Mouse (Mus musculus): Measurements from ENCODE around the gene Map10. TPM values are rescaled to one million over a fixed set of nuclear protein-coding genes. Genes with fewer than 3 reads are reported as not detected.

Map10 gene
- total and polyA plus RNA-seq, 3 experiments, result 1.3 to 6.7 (median 2.3) TPM

GRCm38 (mm10) chr8:125716613-125717012 is 47.0 kb downstream of the Map10 start:
- Histone ChIP-seq H3K79me2 (replicated peaks; ENCODE audit: control insufficient read depth, extremely low read depth, insufficient read depth, poor library complexity, severe bottlenecking) (no peaks in the 10 kb centered on the region), H3K4me1 (ENCODE audit: control insufficient read depth in 1 of 2, insufficient read depth in 2 of 2) (peaks cover 9 to 19% of the 10 kb centered on the region in 2 experiments), H3K9me3 (replicated peaks; ENCODE audit: low read length) (peaks cover 6% of the 10 kb centered on the region), H3K9ac (ENCODE audit: insufficient read depth, low read depth) (no peak overlapping the region), H3K36me3 (replicated peaks in 1 of 2; ENCODE audit: control insufficient read depth in 1 of 2, insufficient read depth in 1 of 2, low read length in 1 of 2) (no peaks in the 10 kb centered on the region), H3K4me2 (ENCODE audit: insufficient read depth, low read depth, poor library complexity, severe bottlenecking) (no peak overlapping the region), H3K4me3 (replicated peaks in 1 of 3; ENCODE audit: low read depth in 2 of 3, low read length in 2 of 3, poor library complexity in 1 of 3) (no peak overlapping the region), H3K27ac (ENCODE audit: insufficient read depth, low read depth) (no peak overlapping the region), H3K27me3 (replicated peaks) (peaks cover 3% of the 10 kb centered on the region)
- dilution Hi-C loops (cut with MboI; ENCODE audit: extremely low pct_ligation_motif_present, extremely low pct_unique_long_range_greater_than_20kb, low sequenced_read_pairs) (no loop called here), in situ Hi-C loops (cut with MboI; ENCODE audit: low pct_ligation_motif_present, low pct_unique_long_range_greater_than_20kb, low sequenced_read_pairs) (no loop called here)
- no peak for DNase-seq (ENCODE audit: extremely low read depth)
- TF ChIP-seq USF1 (IDR thresholded peaks at IDR 0.05; ENCODE audit: low read depth, low read length), result no peak
- TF ChIP-seq SIN3A (IDR thresholded peaks at IDR 0.05; ENCODE audit: low read length), result no peak
- no peak for TF ChIP-seq MAFK (IDR thresholded peaks at IDR 0.05; ENCODE audit: insufficient replicate concordance, low read length)
- no peak for TF ChIP-seq POLR2A (IDR thresholded peaks at IDR 0.05; ENCODE audit: low read depth, low read length)
- no peak for TF ChIP-seq PAX5 (IDR thresholded peaks at IDR 0.05; ENCODE audit: low read length)
- TF ChIP-seq POLR2AphosphoS2 (IDR thresholded peaks at IDR 0.05; ENCODE audit: low read depth, low read length), result no peak
- TF ChIP-seq ZKSCAN1 (IDR thresholded peaks at IDR 0.05; ENCODE audit: borderline replicate concordance, low read depth, low read length), result no peak
- no peak for TF ChIP-seq EP300 (IDR thresholded peaks at IDR 0.05; ENCODE audit: low read length)

- DNase-seq (ENCODE audit: extremely low read depth), result peak; percentile 51
- Histone ChIP-seq H3K9ac (ENCODE audit: insufficient read depth, low read depth) (no peak overlapping the region), H3K4me3 (replicated peaks in 1 of 3; ENCODE audit: low read depth in 2 of 3, low read length in 2 of 3, poor library complexity in 1 of 3) (no peak overlapping the region), H3K79me2 (replicated peaks; ENCODE audit: control insufficient read depth, extremely low read depth, insufficient read depth, poor library complexity, severe bottlenecking) (no peaks in the 10 kb centered on the region), H3K4me1 (ENCODE audit: control insufficient read depth in 1 of 2, insufficient read depth in 2 of 2) (peaks cover 9 to 19% of the 10 kb centered on the region in 2 experiments), H3K4me2 (ENCODE audit: insufficient read depth, low read depth, poor library complexity, severe bottlenecking) (no peak overlapping the region), H3K36me3 (replicated peaks in 1 of 2; ENCODE audit: control insufficient read depth in 1 of 2, insufficient read depth in 1 of 2, low read length in 1 of 2) (no peaks in the 10 kb centered on the region), H3K27ac (ENCODE audit: insufficient read depth, low read depth) (no peak overlapping the region), H3K27me3 (replicated peaks) (peaks cover 3% of the 10 kb centered on the region), H3K9me3 (replicated peaks; ENCODE audit: low read length) (no peaks in the 10 kb centered on the region)
- dilution Hi-C loops (cut with MboI; ENCODE audit: extremely low pct_ligation_motif_present, extremely low pct_unique_long_range_greater_than_20kb, low sequenced_read_pairs), result no loop called here
- in situ Hi-C loops (cut with MboI; ENCODE audit: low pct_ligation_motif_present, low pct_unique_long_range_greater_than_20kb, low sequenced_read_pairs), result no loop called here
- TF ChIP-seq SMC3 (IDR thresholded peaks at IDR 0.05; ENCODE audit: low read depth, low read length), result peak; percentile 78
- TF ChIP-seq CTCF (conservative IDR thresholded peaks at IDR 0.05 in 1 of 2, IDR thresholded peaks at IDR 0.05 in 1 of 2; ENCODE audit: low read depth in 2 of 2, low read length in 2 of 2), result peak; percentile 77 to 82
- peak; percentile 72 for TF ChIP-seq RAD21 (IDR thresholded peaks at IDR 0.05; ENCODE audit: low read depth, low read length)
- TF ChIP-seq BHLHE40 (IDR thresholded peaks at IDR 0.05; ENCODE audit: low read depth, low read length), result no peak
These were observed 49.3 kb downstream of the Map10 start for GRCm38 (mm10) chr8:125718914-125719313.

GRCm38 (mm10) chr8:125722675-125723074 is 53.1 kb downstream of the Map10 start:
- peaks cover 10 to 30% of the 10 kb centered on the region in 2 experiments for H3K4me1 ChIP-seq (ENCODE audit: control insufficient read depth in 1 of 2, insufficient read depth in 2 of 2)
- no peaks in the 10 kb centered on the region for H3K9me3 ChIP-seq (replicated peaks; ENCODE audit: low read length)
- H3K4me2 ChIP-seq (ENCODE audit: insufficient read depth, low read depth, poor library complexity, severe bottlenecking), result no peak overlapping the region
- no peaks in the 10 kb centered on the region for H3K79me2 ChIP-seq (replicated peaks; ENCODE audit: control insufficient read depth, extremely low read depth, insufficient read depth, poor library complexity, severe bottlenecking)
- dilution Hi-C loops (cut with MboI; ENCODE audit: extremely low pct_ligation_motif_present, extremely low pct_unique_long_range_greater_than_20kb, low sequenced_read_pairs), result no loop called here
- H3K4me3 ChIP-seq (replicated peaks in 1 of 3; ENCODE audit: low read depth in 2 of 3, low read length in 2 of 3, poor library complexity in 1 of 3), result no peak overlapping the region
- H3K9ac ChIP-seq (ENCODE audit: insufficient read depth, low read depth), result no peak overlapping the region
- no peaks in the 10 kb centered on the region for H3K36me3 ChIP-seq (replicated peaks in 1 of 2; ENCODE audit: control insufficient read depth in 1 of 2, insufficient read depth in 1 of 2, low read length in 1 of 2)
- no peaks in the 10 kb centered on the region for H3K27me3 ChIP-seq (replicated peaks)
- no peak for DNase-seq (ENCODE audit: extremely low read depth)
- TF ChIP-seq CHD1 (IDR thresholded peaks at IDR 0.05; ENCODE audit: low read depth, low read length), result no peak
- in situ Hi-C loops (cut with MboI; ENCODE audit: low pct_ligation_motif_present, low pct_unique_long_range_greater_than_20kb, low sequenced_read_pairs), result no loop called here
- no peak overlapping the region for H3K27ac ChIP-seq (ENCODE audit: insufficient read depth, low read depth)

Other genes with a start within 250 kb of the Map10 start
- 3.8 and 5.6 TPM in 2 replicates for gene Sipa1l2, start 100.0 kb upstream of the Map10 start, total RNA-seq (2012; rRNA removed)
- 1.9 and 2.0 TPM in 2 replicates for gene Sipa1l2, start 100.0 kb upstream of the Map10 start, total RNA-seq (2014; rRNA removed)
- gene Sipa1l2, start 100.0 kb upstream of the Map10 start, polyA plus RNA-seq (2012; ENCODE audit: insufficient read length, low read depth), result 2.3 and 2.7 TPM in 2 replicates
- 22.9 and 24.0 TPM in 2 replicates for gene Ntpcr, start 60.1 kb downstream of the Map10 start, total RNA-seq (2012; rRNA removed)
- gene Ntpcr, start 60.1 kb downstream of the Map10 start, total RNA-seq (2014; rRNA removed), result 23.6 and 25.0 TPM in 2 replicates
- gene Ntpcr, start 60.1 kb downstream of the Map10 start, polyA plus RNA-seq (2012; ENCODE audit: insufficient read length, low read depth), result 15.1 and 17.0 TPM in 2 replicates
- gene Pcnx2, start 228.5 kb downstream of the Map10 start, total RNA-seq (2012; rRNA removed), result not detected in 2 replicates
- not detected in 2 replicates for gene Pcnx2, start 228.5 kb downstream of the Map10 start, total RNA-seq (2014; rRNA removed)
- not detected in 2 replicates for gene Pcnx2, start 228.5 kb downstream of the Map10 start, polyA plus RNA-seq (2012; ENCODE audit: insufficient read length, low read depth)
- not detected in 2 replicates for gene Map3k21, start 240.6 kb downstream of the Map10 start, total RNA-seq (2012; rRNA removed)
- gene Map3k21, start 240.6 kb downstream of the Map10 start, total RNA-seq (2014; rRNA removed), result not detected in 2 replicates
- not detected in 2 replicates for gene Map3k21, start 240.6 kb downstream of the Map10 start, polyA plus RNA-seq (2012; ENCODE audit: insufficient read length, low read depth)

All from CH12.LX (cell line).